Mouse (Mus musculus) testis, adult 2 months (tissue): ENCODE data around the gene Disc1.

ENCODE experiments used
- CTCF ChIP-seq: fragments of 200-500 bp; IDR thresholded peaks from 2 replicates; pipeline ENCODE4 v1.5.1; 2012; ENCODE audit warnings: low read depth, mild to moderate bottlenecking, inconsistent platforms, low read length, moderate library complexity; ENCODE audit not compliant: control insufficient read depth, insufficient read depth, insufficient replicate concordance
- POLR2A ChIP-seq: fragments of 200-500 bp; IDR thresholded peaks from 2 replicates; pipeline ENCODE4 v1.6.1; 2012; ENCODE audit warnings: low read depth, mild to moderate bottlenecking, inconsistent platforms, low read length, moderate library complexity; ENCODE audit not compliant: control insufficient read depth

GRCm38 (mm10) chr8:125174237-125174636 is 120.2 kb downstream of the Disc1 start:
- TF ChIP-seq POLR2A = no peak
- no peak for TF ChIP-seq CTCF
